Mouse (Mus musculus): ENCODE data around the gene Sdk1.

DNA sequence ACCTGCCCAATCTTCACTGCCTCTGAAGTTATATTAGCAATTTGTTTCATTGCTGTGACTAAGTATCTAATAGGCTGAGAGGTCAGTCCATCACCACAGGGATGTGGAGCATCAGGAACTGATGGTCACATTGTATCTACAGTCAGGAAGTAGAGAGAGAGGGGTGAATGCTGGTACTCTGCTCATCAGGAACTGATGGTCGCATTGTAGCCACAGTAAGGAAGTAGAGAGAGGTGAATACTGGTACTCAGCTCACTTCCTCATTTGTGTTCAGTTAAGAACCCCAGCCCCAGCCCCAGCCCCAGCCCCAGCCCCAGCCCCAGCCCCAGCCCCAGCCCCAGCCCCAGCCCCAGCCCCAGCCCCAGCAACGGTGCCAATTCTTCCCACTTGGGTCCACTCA lies 711.0 kb downstream of the Sdk1 start:
- TF ChIP-seq CTCF (IDR thresholded peaks at IDR 0.05; ENCODE audit: control insufficient read depth, insufficient read depth, insufficient replicate concordance, low read depth, low read length) = no peak
- TF ChIP-seq POLR2A (IDR thresholded peaks at IDR 0.05; ENCODE audit: control insufficient read depth, low read depth, low read length) = no peak

All from testis, adult 2 months (tissue).